Mouse (Mus musculus): ENCODE results near the gene Large1. TPM values are rescaled to one million over a fixed set of nuclear protein-coding genes. Genes with fewer than 3 reads are reported as not detected.
"Not testable (repeated sequence)": the region's sequence is repeated elsewhere in the genome, so short reads cannot be mapped to it uniquely, and the experiment has no call there.

Gene Large1
- total and polyA plus RNA-seq, 3 experiments: 0.22 TPM; not detected in 2

DNA sequence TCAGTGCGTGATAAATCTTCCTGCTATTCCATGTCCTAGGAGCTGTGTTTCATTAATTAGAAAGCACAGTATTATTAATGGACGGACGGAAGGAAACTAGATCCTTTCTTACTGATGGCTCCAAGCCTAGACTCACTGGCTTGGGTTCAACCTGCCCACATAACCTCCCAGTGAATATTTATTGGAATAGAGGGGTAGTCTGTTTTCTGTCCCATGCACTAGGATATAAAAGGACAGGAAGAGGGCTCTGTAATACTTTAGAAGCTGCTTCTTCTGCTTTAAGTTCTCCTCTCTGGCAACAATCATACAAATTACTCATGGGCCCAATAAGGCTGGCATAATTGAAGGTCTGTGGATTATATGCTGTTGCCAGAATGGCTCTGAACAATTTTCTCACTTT, 398.3 kb downstream of the Large1 start:
- Histone ChIP-seq H3K36me3 (replicated peaks) (no peaks in the 10 kb centered on the region), H3K4me1 (ENCODE audit: insufficient read depth, low read depth, low read length) (no peaks in the 10 kb centered on the region), H3K4me3 (ENCODE audit: low read depth, low read length) (no peak overlapping the region), H3K27me3 (ENCODE audit: insufficient read depth, low read length) (no peaks in the 10 kb centered on the region), H3K9me3 (replicated peaks) (no peaks in the 10 kb centered on the region)
- ATAC-seq (ENCODE audit: extremely low read depth, insufficient number of reproducible peaks, low FRiP score, poor library complexity, severe bottlenecking) (no peak), DNase-seq (ENCODE audit: low spot score) (no peak)
- TF ChIP-seq GATA2 (IDR thresholded peaks at IDR 0.05; ENCODE audit: borderline replicate concordance, low read depth, low read length): no peak

DNA sequence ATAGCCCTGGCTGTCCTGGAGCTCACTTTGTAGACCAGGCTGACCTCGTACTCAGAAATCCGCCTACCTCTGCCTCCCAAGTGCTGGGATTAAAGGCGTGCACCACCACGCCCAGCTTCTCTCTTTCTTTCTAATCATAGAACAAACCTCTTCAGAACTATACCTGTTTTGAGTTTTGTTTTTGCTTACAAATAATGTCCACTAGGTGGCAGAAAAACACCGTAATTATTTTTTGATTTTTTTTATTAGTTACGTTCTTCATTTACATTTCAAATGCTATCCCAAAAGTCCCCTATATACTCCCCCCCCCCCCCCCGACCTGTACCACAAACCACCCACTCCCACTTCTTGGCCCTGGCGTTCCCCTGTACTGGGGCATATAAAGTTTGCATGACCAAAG, 411.9 kb downstream of the Large1 start:
- H3K4me1 ChIP-seq (ENCODE audit: insufficient read depth, low read depth, low read length); DNase-seq (ENCODE audit: low spot score); H3K4me3 ChIP-seq (ENCODE audit: low read depth, low read length); H3K27me3 ChIP-seq (ENCODE audit: insufficient read depth, low read length); ATAC-seq (ENCODE audit: extremely low read depth, insufficient number of reproducible peaks, low FRiP score, poor library complexity, severe bottlenecking); H3K36me3 ChIP-seq (replicated peaks); H3K9me3 ChIP-seq (replicated peaks): not testable (repeated sequence)

DNA sequence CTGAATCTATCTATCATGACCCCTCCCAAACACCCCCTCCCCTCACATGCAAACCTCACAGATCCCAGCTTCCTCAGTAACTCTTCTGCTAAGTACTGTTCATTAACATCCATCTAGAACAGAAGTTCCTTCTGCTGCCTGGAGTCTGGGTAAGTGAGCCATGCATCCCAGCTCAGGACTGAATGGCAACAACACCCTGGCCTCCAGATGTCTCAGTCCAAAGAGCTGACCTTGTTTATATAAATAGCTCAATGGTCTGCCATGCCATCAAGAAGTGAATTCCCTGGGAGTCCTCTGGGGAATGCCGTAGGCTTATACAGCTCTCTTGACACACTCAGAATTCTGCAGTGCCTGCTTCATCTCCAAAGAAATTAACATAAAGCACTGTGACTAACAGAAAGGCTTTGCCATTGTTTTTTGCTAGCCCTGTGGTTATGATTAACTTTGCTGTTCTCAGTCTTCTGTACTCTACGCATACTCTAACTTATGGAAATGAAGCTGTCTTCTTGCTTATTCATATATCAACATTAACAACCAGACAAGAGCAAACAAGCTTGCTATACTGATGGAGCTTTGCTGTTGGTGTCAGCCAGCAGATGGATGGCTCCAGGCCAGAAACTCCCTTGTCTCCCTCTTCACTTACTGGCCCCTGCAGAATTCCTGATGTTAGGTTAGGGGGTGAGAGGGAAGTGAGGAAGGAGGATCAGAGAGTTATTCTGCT, 434.0 kb downstream of the Large1 start:
- Histone ChIP-seq H3K4me1 (ENCODE audit: insufficient read depth, low read depth, low read length) (no peaks in the 10 kb centered on the region), H3K36me3 (replicated peaks) (no peaks in the 10 kb centered on the region), H3K27me3 (ENCODE audit: insufficient read depth, low read length) (no peaks in the 10 kb centered on the region), H3K4me3 (ENCODE audit: low read depth, low read length) (no peak overlapping the region), H3K9me3 (replicated peaks) (no peaks in the 10 kb centered on the region)
- no peak for ATAC-seq (ENCODE audit: extremely low read depth, insufficient number of reproducible peaks, low FRiP score, poor library complexity, severe bottlenecking)
- no peak for DNase-seq (ENCODE audit: low spot score)
- no peak for TF ChIP-seq CTCF (IDR thresholded peaks at IDR 0.05; ENCODE audit: low read depth, low read length)
- TF ChIP-seq GATA2 (IDR thresholded peaks at IDR 0.05; ENCODE audit: borderline replicate concordance, low read depth, low read length): no peak
- no peak for TF ChIP-seq TAL1 (conservative IDR thresholded peaks at IDR 0.05; ENCODE audit: low read depth, low read length)
- no peak for TF ChIP-seq POLR2AphosphoS5 (IDR thresholded peaks at IDR 0.05; ENCODE audit: insufficient replicate concordance, low read depth, low read length)
- no peak for TF ChIP-seq GATA1 (IDR thresholded peaks at IDR 0.05; ENCODE audit: borderline replicate concordance, low read length)

DNA sequence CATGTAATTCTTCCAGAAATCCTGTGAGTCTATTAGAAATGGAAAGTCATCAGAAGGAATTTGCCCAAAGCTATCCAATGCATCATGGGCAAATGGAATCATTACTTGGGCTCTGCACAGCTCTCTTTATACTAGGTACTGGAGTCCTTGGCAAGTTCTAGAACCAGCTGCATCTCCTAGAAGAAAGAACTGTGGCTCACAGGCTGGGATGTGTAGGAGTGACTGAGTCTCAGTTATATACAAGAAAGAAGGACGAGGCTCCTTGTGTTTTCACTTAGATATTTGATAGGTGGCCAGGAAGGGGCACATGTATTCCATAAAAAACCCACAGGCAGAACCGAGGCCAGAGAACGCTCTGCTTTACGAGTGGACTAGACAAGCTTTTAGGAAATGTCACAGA, 447.8 kb downstream of the Large1 start:
- H3K9me3 ChIP-seq (replicated peaks): no peaks in the 10 kb centered on the region
- no peak for TF ChIP-seq GATA2 (IDR thresholded peaks at IDR 0.05; ENCODE audit: borderline replicate concordance, low read depth, low read length)
- TF ChIP-seq GATA1 (IDR thresholded peaks at IDR 0.05; ENCODE audit: borderline replicate concordance, low read length): no peak
- no peak for TF ChIP-seq TAL1 (conservative IDR thresholded peaks at IDR 0.05; ENCODE audit: low read depth, low read length)
- no peak for TF ChIP-seq POLR2AphosphoS5 (IDR thresholded peaks at IDR 0.05; ENCODE audit: insufficient replicate concordance, low read depth, low read length)
- no peak for TF ChIP-seq CTCF (IDR thresholded peaks at IDR 0.05; ENCODE audit: low read depth, low read length)
- no peak for DNase-seq (ENCODE audit: low spot score)

DNA sequence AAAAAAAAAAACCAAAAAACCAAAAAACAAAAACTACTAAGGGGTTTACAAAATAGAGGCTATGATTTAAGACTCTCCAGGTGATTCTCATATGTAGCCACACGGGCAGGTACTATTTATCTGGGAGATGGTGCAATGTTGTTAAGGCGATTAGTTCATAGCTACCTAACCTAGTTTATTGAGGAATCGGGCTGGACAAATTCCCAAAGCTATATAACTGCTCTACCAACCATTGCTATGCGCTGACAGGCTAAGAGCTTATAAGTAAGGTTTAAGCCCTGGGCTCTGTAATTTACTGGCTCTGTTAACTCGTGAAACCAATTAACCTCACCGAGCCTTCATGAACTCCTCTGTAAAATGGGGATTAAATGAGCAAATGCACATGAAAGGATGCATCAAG, 451.7 kb downstream of the Large1 start:
- no peaks in the 10 kb centered on the region for H3K4me1 ChIP-seq (ENCODE audit: insufficient read depth, low read depth, low read length)
- no peak overlapping the region for H3K4me3 ChIP-seq (ENCODE audit: low read depth, low read length)
- H3K9me3 ChIP-seq (replicated peaks): no peaks in the 10 kb centered on the region
- ATAC-seq (ENCODE audit: extremely low read depth, insufficient number of reproducible peaks, low FRiP score, poor library complexity, severe bottlenecking) (no peak), DNase-seq (ENCODE audit: low spot score) (no peak)
- TF ChIP-seq GATA1 (IDR thresholded peaks at IDR 0.05; ENCODE audit: borderline replicate concordance, low read length): no peak
- no peak for TF ChIP-seq TAL1 (conservative IDR thresholded peaks at IDR 0.05; ENCODE audit: low read depth, low read length)
- TF ChIP-seq CTCF (IDR thresholded peaks at IDR 0.05; ENCODE audit: low read depth, low read length): no peak
- no peak for TF ChIP-seq GATA2 (IDR thresholded peaks at IDR 0.05; ENCODE audit: borderline replicate concordance, low read depth, low read length)
- no peak for TF ChIP-seq POLR2AphosphoS5 (IDR thresholded peaks at IDR 0.05; ENCODE audit: insufficient replicate concordance, low read depth, low read length)
- H3K36me3 ChIP-seq (replicated peaks): no peaks in the 10 kb centered on the region
- no peaks in the 10 kb centered on the region; the same call in 1 of the 2 replicates for H3K27me3 ChIP-seq (ENCODE audit: insufficient read depth, low read length)

More for the DNA sequence above, 447.8 kb downstream of the Large1 start:
- H3K4me1 ChIP-seq (ENCODE audit: insufficient read depth, low read depth, low read length): no peaks in the 10 kb centered on the region
- ATAC-seq (ENCODE audit: extremely low read depth, insufficient number of reproducible peaks, low FRiP score, poor library complexity, severe bottlenecking): no peak
- H3K36me3 ChIP-seq (replicated peaks): no peaks in the 10 kb centered on the region
- H3K4me3 ChIP-seq (ENCODE audit: low read depth, low read length): no peak overlapping the region
- no peaks in the 10 kb centered on the region; the same call in 1 of the 2 replicates for H3K27me3 ChIP-seq (ENCODE audit: insufficient read depth, low read length)

DNA sequence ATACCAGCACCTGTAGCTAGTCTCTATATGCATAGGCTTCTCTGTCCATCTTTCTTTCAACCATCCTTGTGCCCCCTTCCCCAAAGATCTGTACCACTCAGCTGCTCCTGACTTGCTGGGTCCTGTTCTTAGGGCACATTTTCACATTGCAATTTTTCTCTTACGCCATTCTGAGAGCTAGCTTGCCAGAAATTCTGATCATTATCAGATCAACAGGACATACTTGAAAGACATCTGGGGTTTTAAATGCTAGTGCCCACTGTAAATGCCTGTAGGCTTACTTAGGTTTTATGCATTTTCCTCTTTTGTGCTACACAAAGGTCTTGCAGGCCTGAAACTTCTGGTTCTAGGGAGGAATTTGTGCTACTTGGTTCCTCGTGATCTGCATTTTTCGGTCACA, 454.0 kb downstream of the Large1 start:
- H3K4me3 ChIP-seq (ENCODE audit: low read depth, low read length): no peak overlapping the region
- no peaks in the 10 kb centered on the region for H3K9me3 ChIP-seq (replicated peaks)
- no peaks in the 10 kb centered on the region for H3K4me1 ChIP-seq (ENCODE audit: insufficient read depth, low read depth, low read length)
- TF ChIP-seq GATA2 (IDR thresholded peaks at IDR 0.05; ENCODE audit: borderline replicate concordance, low read depth, low read length): no peak
- no peak for TF ChIP-seq POLR2AphosphoS5 (IDR thresholded peaks at IDR 0.05; ENCODE audit: insufficient replicate concordance, low read depth, low read length)
- TF ChIP-seq TAL1 (conservative IDR thresholded peaks at IDR 0.05; ENCODE audit: low read depth, low read length): no peak
- TF ChIP-seq GATA1 (IDR thresholded peaks at IDR 0.05; ENCODE audit: borderline replicate concordance, low read length): no peak
- TF ChIP-seq CTCF (IDR thresholded peaks at IDR 0.05; ENCODE audit: low read depth, low read length): no peak
- no peak for DNase-seq (ENCODE audit: low spot score)
- H3K36me3 ChIP-seq (replicated peaks): no peaks in the 10 kb centered on the region
- no peak for ATAC-seq (ENCODE audit: extremely low read depth, insufficient number of reproducible peaks, low FRiP score, poor library complexity, severe bottlenecking)
- no peaks in the 10 kb centered on the region for H3K27me3 ChIP-seq (ENCODE audit: insufficient read depth, low read length)

DNA sequence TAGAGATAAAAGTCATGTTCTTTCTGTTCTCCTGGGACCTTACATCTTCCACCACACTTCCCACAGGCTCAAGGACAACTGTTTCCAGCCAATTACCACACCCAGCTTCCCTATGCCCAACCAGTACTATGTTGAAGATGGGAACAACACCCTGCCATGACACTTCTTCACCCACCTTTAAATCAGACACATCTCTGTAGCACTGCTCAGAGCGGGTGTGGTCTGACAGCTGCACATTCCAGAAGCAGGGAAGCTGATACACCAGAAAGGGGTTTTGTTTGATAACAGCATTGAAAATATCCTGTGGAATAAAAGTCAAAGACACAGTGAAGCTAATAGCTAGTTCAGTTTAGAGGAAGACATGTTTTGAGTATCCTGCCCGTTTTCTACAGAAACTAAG, 470.3 kb downstream of the Large1 start:
- TF ChIP-seq POLR2AphosphoS5 (IDR thresholded peaks at IDR 0.05; ENCODE audit: insufficient replicate concordance, low read depth, low read length) (no peak), GATA1 (IDR thresholded peaks at IDR 0.05; ENCODE audit: borderline replicate concordance, low read length) (no peak), TAL1 (conservative IDR thresholded peaks at IDR 0.05; ENCODE audit: low read depth, low read length) (no peak), CTCF (IDR thresholded peaks at IDR 0.05; ENCODE audit: low read depth, low read length) (no peak), GATA2 (IDR thresholded peaks at IDR 0.05; ENCODE audit: borderline replicate concordance, low read depth, low read length) (no peak)
- ATAC-seq (ENCODE audit: extremely low read depth, insufficient number of reproducible peaks, low FRiP score, poor library complexity, severe bottlenecking): no peak

More for the DNA sequence above, 470.3 kb downstream of the Large1 start:
- Histone ChIP-seq H3K9me3 (replicated peaks) (no peaks in the 10 kb centered on the region), H3K4me1 (ENCODE audit: insufficient read depth, low read depth, low read length) (no peaks in the 10 kb centered on the region), H3K36me3 (replicated peaks) (no peaks in the 10 kb centered on the region), H3K4me3 (ENCODE audit: low read depth, low read length) (no peak overlapping the region), H3K27me3 (ENCODE audit: insufficient read depth, low read length) (no peaks in the 10 kb centered on the region)
- no peak for DNase-seq (ENCODE audit: low spot score)
